Mouse (Mus musculus) ovary, postnatal 10 days (tissue): ENCODE measurements at regions not wholly inside any gene's neighbourhood (a gene's known extent, or its start where the extent isn't known, plus 50 kb on each side); places are given as distances from the start of the nearest gene placed in this dataset.

Source experiments
- DNase-seq: peaks from one replicate; pipeline ENCODE4 v3.0.0; 2022; ENCODE audit warnings: low spot score

DNA sequence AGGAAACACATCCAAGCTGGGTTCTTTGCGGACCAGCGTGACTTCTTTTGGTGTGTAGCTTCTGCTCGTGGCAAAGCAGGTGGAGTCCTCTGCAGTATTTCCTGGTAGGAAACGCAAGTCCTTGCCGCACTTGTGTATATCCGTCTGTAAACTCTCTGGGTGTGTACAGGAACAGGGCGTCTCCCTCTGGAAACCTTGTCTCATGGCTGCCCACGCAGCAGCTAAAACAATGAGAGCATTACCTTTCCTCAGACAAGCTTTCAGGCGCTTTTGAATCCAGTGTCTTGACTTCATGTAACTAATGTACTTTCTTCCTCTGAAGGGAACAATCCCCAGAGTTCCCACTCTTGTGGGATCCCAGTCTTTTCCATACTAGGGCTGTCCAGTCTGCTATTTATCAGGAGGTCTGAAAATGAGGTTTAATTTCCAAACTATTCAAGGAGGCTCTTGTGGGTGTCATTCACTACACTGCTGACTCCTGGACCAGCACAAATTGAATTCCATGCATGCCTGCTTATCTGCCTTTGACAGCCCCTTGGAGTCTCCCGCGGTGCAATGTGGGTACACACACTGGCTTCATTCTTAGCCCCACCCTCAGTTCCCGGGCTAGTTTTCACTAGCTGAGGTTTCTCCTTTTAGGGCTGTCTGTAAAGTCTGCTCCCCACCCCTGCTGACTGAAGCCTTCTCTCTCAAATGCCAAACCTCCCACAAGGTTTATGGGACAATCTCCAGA, 161.6 kb upstream of the Anxa10 start:
- peak; percentile 1 for DNase-seq

DNA sequence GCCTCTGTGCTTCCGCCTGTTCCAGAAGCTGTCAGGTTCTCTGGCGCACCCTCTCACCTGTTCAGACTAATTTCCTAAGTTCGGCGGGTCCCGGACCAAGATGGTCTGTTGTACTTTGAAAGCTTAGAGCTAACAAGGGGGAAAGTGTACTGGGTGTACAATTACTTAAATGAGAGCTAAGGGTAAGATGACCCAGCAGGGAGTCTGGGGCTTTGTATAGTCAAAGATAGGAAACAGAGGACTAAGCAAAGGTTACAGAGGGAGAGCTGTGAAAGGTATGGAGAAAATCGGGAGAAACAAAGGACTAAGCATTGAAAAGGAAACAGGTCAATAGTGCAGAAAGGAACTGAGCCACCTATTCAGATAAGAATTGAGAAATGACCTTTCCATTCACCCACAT, 127.6 kb upstream of the Anxa10 start:
- DNase-seq = no peak
